Mouse (Mus musculus) embryonic facial prominence, embryonic 13.5 days (tissue): ENCODE results near the gene Bpifb9a. TPM values are rescaled to one million over a fixed set of nuclear protein-coding genes. Genes with fewer than 3 reads are reported as not detected.
"Not testable (repeated sequence)": the region's sequence is repeated elsewhere in the genome, so short reads cannot be mapped to it uniquely, and the experiment has no call there.

ENCODE experiments used
- ATAC-seq: fragments of 200-750 bp; cut with Nextera tagmentation; 2 replicates; pipeline ENCODE4 v1.8.0; 2017; ENCODE audit warnings: low read depth; ENCODE audit not compliant: insufficient number of reproducible peaks, insufficient read depth, low FRiP score, low TSS enrichment
- H3K27ac ChIP-seq: fragments of 300-500 bp; sonication (generic); 2 replicates; pipeline ENCODE4 v1.5.1; 2015; ENCODE audit warnings: moderate library complexity, mild to moderate bottlenecking, inconsistent platforms
- H3K27me3 ChIP-seq: fragments of 300-500 bp; sonication (generic); 2 replicates; pipeline ENCODE4 v1.6.1; 2015; ENCODE audit warnings: mild to moderate bottlenecking, inconsistent platforms
- H3K36me3 ChIP-seq: fragments of 300-500 bp; sonication (generic); 2 replicates; pipeline ENCODE4 v1.6.1; 2015; ENCODE audit warnings: mild to moderate bottlenecking, inconsistent platforms
- H3K4me1 ChIP-seq: fragments of 300-500 bp; sonication (generic); 2 replicates; pipeline ENCODE4 v1.6.1; 2015; ENCODE audit warnings: inconsistent platforms
- H3K4me2 ChIP-seq: fragments of 300-500 bp; sonication (generic); 2 replicates; pipeline ENCODE4 v1.6.1; 2015; ENCODE audit warnings: moderate library complexity, mild to moderate bottlenecking, inconsistent platforms
- H3K4me3 ChIP-seq: fragments of 300-500 bp; sonication (generic); 2 replicates; pipeline ENCODE4 v1.5.1; 2015; ENCODE audit warnings: mild to moderate bottlenecking, inconsistent platforms
- H3K9ac ChIP-seq: fragments of 300-500 bp; sonication (generic); 2 replicates; pipeline ENCODE4 v1.6.1; 2015; ENCODE audit warnings: mild to moderate bottlenecking, inconsistent platforms
- H3K9me3 ChIP-seq: fragments of 300-500 bp; sonication (generic); 2 replicates; pipeline ENCODE4 v1.6.1; 2016; ENCODE audit warnings: inconsistent platforms
- WGBS: fragments of 180-500 bp; shearing (Covaris S2); methylation state at CpG from one replicate; pipeline ENCODE4 v1.1.7; 2015; ENCODE audit warnings: mixed read lengths; 5-methylcytosine and 5-hydroxymethylcytosine counted together
- polyA plus RNA-seq: library from polyadenylated mRNA; unstranded; fragments of >200 nt; fragmentation: Nextera tagmentation; extraction: Ambion mirVana; gene quantifications from 2 replicates; pipeline ENCODE4 v1.2.1, GENCODE M21; 2015

Gene Bpifb9a
- not detected in 2 replicates for polyA plus RNA-seq

- H3K4me3 ChIP-seq, H3K9me3 ChIP-seq, H3K4me2 ChIP-seq, H3K27ac ChIP-seq, H3K4me1 ChIP-seq, H3K9ac ChIP-seq, H3K36me3 ChIP-seq, H3K27me3 ChIP-seq, ATAC-seq: not testable (repeated sequence)
- 76% methylated on average over 5 of the region's 5 CpGs for WGBS
Measured at GRCm38 (mm10) chr2:154257554-154257953, at the start of gene Bpifb9a. TSS of gene Bpifb9a (plus strand) at chr2:154257854.

GRCm38 (mm10) chr2:154209112-154209511, 48.5 kb upstream of the Bpifb9a start:
- Histone ChIP-seq H3K4me1 (no peaks in the 10 kb centered on the region), H3K36me3 (no peaks in the 10 kb centered on the region), H3K27me3 (no peaks in the 10 kb centered on the region), H3K9me3 (no peaks in the 10 kb centered on the region), H3K9ac (no peak overlapping the region), H3K27ac (no peak overlapping the region), H3K4me2 (no peak overlapping the region), H3K4me3 (no peak overlapping the region)
- ATAC-seq: no peak
- WGBS: 8% methylated on average over 3 of the region's 3 CpGs

- Histone ChIP-seq H3K9me3 (no peaks in the 10 kb centered on the region), H3K4me1 (no peaks in the 10 kb centered on the region), H3K4me3 (no peak overlapping the region), H3K4me2 (no peak overlapping the region), H3K27ac (no peak overlapping the region), H3K9ac (no peak overlapping the region), H3K27me3 (no peaks in the 10 kb centered on the region), H3K36me3 (no peaks in the 10 kb centered on the region)
- WGBS: 82% methylated on average over 1 of the region's 1 CpGs
- ATAC-seq: no peak
Measured at GRCm38 (mm10) chr2:154211121-154211520, 46.5 kb upstream of the Bpifb9a start.

- Histone ChIP-seq H3K9me3 (no peaks in the 10 kb centered on the region), H3K4me3 (no peak overlapping the region), H3K4me2 (no peak overlapping the region), H3K4me1 (no peaks in the 10 kb centered on the region), H3K9ac (no peak overlapping the region), H3K27ac (no peak overlapping the region), H3K27me3 (no peaks in the 10 kb centered on the region), H3K36me3 (no peaks in the 10 kb centered on the region)
- ATAC-seq: no peak
- WGBS: 85% methylated on average over 4 of the region's 4 CpGs
Measured at GRCm38 (mm10) chr2:154211881-154212280, 45.8 kb upstream of the Bpifb9a start.

GRCm38 (mm10) chr2:154215191-154215590, 42.5 kb upstream of the Bpifb9a start:
- ATAC-seq: no peak
- H3K27me3 ChIP-seq: no peaks in the 10 kb centered on the region
- no peaks in the 10 kb centered on the region for H3K9me3 ChIP-seq
- 13% methylated on average over 5 of the region's 5 CpGs for WGBS
- no peaks in the 10 kb centered on the region for H3K4me1 ChIP-seq
- H3K27ac ChIP-seq: no peak overlapping the region
- no peak overlapping the region for H3K4me2 ChIP-seq
- no peak overlapping the region for H3K4me3 ChIP-seq
- H3K36me3 ChIP-seq: no peaks in the 10 kb centered on the region
- H3K9ac ChIP-seq: no peak overlapping the region

- no peak overlapping the region for H3K27ac ChIP-seq
- 77% methylated on average over 5 of the region's 5 CpGs for WGBS
- ATAC-seq: no peak
- H3K9me3 ChIP-seq: no peaks in the 10 kb centered on the region
- H3K27me3 ChIP-seq: no peaks in the 10 kb centered on the region
- no peak overlapping the region for H3K9ac ChIP-seq
- H3K4me3 ChIP-seq: no peak overlapping the region
- no peak overlapping the region for H3K4me2 ChIP-seq
- H3K4me1 ChIP-seq: peaks cover 12% of the 10 kb centered on the region
- no peaks in the 10 kb centered on the region for H3K36me3 ChIP-seq
Measured at GRCm38 (mm10) chr2:154219950-154220349, 37.7 kb upstream of the Bpifb9a start.

GRCm38 (mm10) chr2:154223265-154223916, 34.3 kb upstream of the Bpifb9a start, which contains the start of gene Bpifb5:
TSS of gene Bpifb5 (plus strand) at chr2:154223742.
- 4% methylated on average over 14 of the region's 14 CpGs for WGBS

GRCm38 (mm10) chr2:154223917-154224273, 33.8 kb upstream of the Bpifb9a start:
- no peak overlapping the region for H3K4me3 ChIP-seq
- H3K9me3 ChIP-seq: no peaks in the 10 kb centered on the region
- no peaks in the 10 kb centered on the region for H3K27me3 ChIP-seq
- no peaks in the 10 kb centered on the region for H3K36me3 ChIP-seq
- 14% methylated on average over 2 of the region's 2 CpGs for WGBS
- no peak for ATAC-seq
- no peak overlapping the region for H3K27ac ChIP-seq
- no peak overlapping the region for H3K9ac ChIP-seq
- peak overlapping the region; percentile 31; the same call in 1 of the 2 replicates for H3K4me2 ChIP-seq
- H3K4me1 ChIP-seq: peaks cover 33% of the 10 kb centered on the region

More at GRCm38 (mm10) chr2:154223265-154223916, 34.3 kb upstream of the Bpifb9a start, which contains the start of gene Bpifb5:
- H3K27me3 ChIP-seq: no peaks in the 10 kb centered on the region
- H3K4me2 ChIP-seq: peak within 1 kb of the TSS; percentile 31
- no peak within 1 kb of the TSS for H3K9ac ChIP-seq
- H3K36me3 ChIP-seq: no peaks in the 10 kb centered on the region
- H3K4me3 ChIP-seq: no peak within 1 kb of the TSS
- H3K27ac ChIP-seq: no peak within 1 kb of the TSS
- no peaks in the 10 kb centered on the region for H3K9me3 ChIP-seq
- ATAC-seq: peak; percentile 65; the same call in 1 of the 2 replicates
- peaks cover 30% of the 10 kb centered on the region for H3K4me1 ChIP-seq

- Histone ChIP-seq H3K36me3 (no peaks in the 10 kb centered on the region), H3K9ac (0 out of 2 replicates have a peak overlapping the region, but pooled peaks have one; percentile 21), H3K27me3 (no peaks in the 10 kb centered on the region), H3K9me3 (no peaks in the 10 kb centered on the region), H3K4me2 (no peak overlapping the region), H3K4me3 (no peak overlapping the region), H3K27ac (no peak overlapping the region), H3K4me1 (peaks cover 36% of the 10 kb centered on the region)
- no peak for ATAC-seq
- 55% methylated on average over 4 of the region's 4 CpGs for WGBS
Measured at GRCm38 (mm10) chr2:154226991-154227390, 30.7 kb upstream of the Bpifb9a start.

GRCm38 (mm10) chr2:154227830-154228229, 29.8 kb upstream of the Bpifb9a start:
- no peaks in the 10 kb centered on the region for H3K36me3 ChIP-seq
- H3K9me3 ChIP-seq: no peaks in the 10 kb centered on the region
- 81% methylated on average over 5 of the region's 5 CpGs for WGBS
- no peak overlapping the region for H3K4me3 ChIP-seq
- no peak overlapping the region for H3K4me2 ChIP-seq
- no peak overlapping the region for H3K9ac ChIP-seq
- no peak for ATAC-seq
- peaks cover 36% of the 10 kb centered on the region for H3K4me1 ChIP-seq
- H3K27me3 ChIP-seq: no peaks in the 10 kb centered on the region
- no peak overlapping the region for H3K27ac ChIP-seq

GRCm38 (mm10) chr2:154233426-154233825, 24.2 kb upstream of the Bpifb9a start:
- Histone ChIP-seq H3K4me3 (no peak overlapping the region), H3K4me1 (peaks cover 6% of the 10 kb centered on the region; the same call in 1 of the 2 replicates), H3K27me3 (no peaks in the 10 kb centered on the region), H3K4me2 (no peak overlapping the region), H3K36me3 (no peaks in the 10 kb centered on the region), H3K27ac (no peak overlapping the region), H3K9me3 (no peaks in the 10 kb centered on the region), H3K9ac (no peak overlapping the region)
- ATAC-seq: no peak
- 90% methylated on average over 6 of the region's 6 CpGs for WGBS

GRCm38 (mm10) chr2:154240771-154241170, 16.9 kb upstream of the Bpifb9a start:
- H3K4me3 ChIP-seq: no peak overlapping the region
- H3K27ac ChIP-seq: no peak overlapping the region
- no peaks in the 10 kb centered on the region for H3K27me3 ChIP-seq
- H3K9ac ChIP-seq: no peak overlapping the region
- no peaks in the 10 kb centered on the region for H3K36me3 ChIP-seq
- ATAC-seq: no peak
- H3K9me3 ChIP-seq: no peaks in the 10 kb centered on the region
- H3K4me2 ChIP-seq: no peak overlapping the region
- WGBS: 84% methylated on average over 6 of the region's 6 CpGs
- no peaks in the 10 kb centered on the region for H3K4me1 ChIP-seq
